Mouse (Mus musculus): ENCODE results near the gene Lipi.
A peak's percentile ranks its signal among the peaks of the same experiment; 100 is the strongest.

Lipi gene

GRCm38 (mm10) chr16:75585961-75586360 lies at the start of gene Lipi:
TSS of gene Lipi (minus strand) at chr16:75586061.
- no peak for DNase-seq

DNA sequence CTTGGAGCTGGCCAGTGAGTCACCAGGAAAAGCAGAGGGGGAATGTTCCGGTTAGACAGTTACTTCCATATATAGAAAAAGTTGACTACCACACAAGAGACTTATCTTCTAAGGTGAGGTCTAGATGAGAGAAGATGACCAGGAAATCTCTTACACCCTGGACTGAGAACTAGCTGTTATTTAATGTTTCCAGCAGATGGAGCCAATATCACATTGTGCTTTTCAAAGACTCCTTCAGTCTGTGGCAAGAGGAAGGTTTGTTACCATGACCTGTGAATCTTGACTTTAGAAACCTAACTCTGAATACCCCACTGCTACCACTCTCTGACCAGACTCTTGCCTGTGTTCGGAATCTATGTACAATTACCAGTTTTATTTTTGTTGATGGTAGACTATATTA lies 42.0 kb upstream of the Lipi start:
- no peak for DNase-seq

- peak; percentile 75 for DNase-seq
Observed at GRCm38 (mm10) chr16:75617651-75618349, 31.9 kb upstream of the Lipi start.

DNA sequence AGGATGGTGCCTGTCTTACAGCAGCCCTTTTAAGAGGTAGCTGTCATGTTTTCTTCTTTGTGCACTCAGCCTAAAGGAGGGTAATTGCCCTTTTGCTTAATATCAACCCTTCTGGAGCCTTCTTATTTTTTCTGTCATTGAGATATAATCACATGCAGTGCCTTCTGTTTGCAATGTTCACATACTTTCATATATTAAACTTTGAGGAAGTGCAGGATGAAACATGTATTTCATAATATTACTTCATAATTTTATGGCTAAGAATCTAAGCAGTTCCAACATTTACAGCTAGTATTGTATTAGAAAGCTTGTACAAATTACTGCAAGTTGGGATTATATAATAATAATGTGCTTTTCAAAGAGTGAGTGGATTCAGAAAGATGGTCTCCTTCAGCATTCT lies 26.7 kb upstream of the Lipi start:
- no peak for DNase-seq

GRCm38 (mm10) chr16:75606415-75606814 lies 20.6 kb upstream of the Lipi start:
- DNase-seq, result no peak

- no peak for DNase-seq
Observed at GRCm38 (mm10) chr16:75593501-75594183, 7.8 kb upstream of the Lipi start.

GRCm38 (mm10) chr16:75592671-75593500 lies 7.0 kb upstream of the Lipi start, which contains the start of gene Rbm11:
TSS of gene Rbm11 (plus strand) at chr16:75592844.
- peak; percentile 86 for DNase-seq

DNA sequence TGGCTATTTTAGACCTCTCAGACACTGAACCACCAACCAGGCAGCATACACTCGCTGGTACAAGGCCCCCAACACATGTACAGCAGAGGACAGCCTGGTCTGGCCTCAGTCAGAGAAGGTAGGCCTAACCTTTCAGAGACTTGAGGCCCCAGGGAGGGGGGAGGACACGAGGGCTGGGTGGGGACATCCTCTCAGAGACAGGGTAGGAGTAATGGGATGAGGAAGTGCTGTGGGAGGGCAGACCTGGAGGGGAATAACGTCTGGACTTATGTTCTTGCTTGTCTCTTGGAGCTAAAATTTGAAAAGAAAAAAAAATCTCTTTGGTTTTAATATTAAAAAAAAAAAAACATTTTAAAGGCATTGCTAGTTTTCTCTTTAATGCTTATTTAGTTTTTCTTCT lies 605 bp upstream of the Lipi start:
- no peak for DNase-seq

- DNase-seq, result no peak
Observed at GRCm38 (mm10) chr16:75582279-75582678, 3.6 kb downstream of the Lipi start.

DNA sequence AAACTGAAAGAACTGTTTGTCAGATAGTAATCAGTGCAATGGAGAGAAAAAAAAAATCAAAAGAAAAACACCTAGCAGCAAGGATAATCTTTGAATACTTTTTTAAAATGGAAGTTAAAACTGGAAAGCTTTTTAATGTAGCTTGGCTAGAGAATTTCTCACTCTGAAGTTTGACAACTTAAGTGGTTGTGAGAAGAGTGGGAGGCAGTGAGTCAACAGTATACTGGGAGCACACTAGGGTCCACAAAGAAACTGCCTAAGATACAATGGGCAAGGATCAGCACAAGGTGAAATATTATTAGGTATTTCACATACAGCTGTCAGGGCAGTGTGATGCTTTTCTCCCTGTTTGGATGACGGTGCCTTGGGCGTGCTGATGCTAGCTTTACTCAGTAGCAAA lies 23.0 kb downstream of the Lipi start:
- DNase-seq, result no peak

- no peak for DNase-seq
Observed at GRCm38 (mm10) chr16:75545310-75545709, 40.6 kb downstream of the Lipi start.

GRCm38 (mm10) chr16:75537784-75538565 lies 47.9 kb downstream of the Lipi start:
- no peak for DNase-seq

DNA sequence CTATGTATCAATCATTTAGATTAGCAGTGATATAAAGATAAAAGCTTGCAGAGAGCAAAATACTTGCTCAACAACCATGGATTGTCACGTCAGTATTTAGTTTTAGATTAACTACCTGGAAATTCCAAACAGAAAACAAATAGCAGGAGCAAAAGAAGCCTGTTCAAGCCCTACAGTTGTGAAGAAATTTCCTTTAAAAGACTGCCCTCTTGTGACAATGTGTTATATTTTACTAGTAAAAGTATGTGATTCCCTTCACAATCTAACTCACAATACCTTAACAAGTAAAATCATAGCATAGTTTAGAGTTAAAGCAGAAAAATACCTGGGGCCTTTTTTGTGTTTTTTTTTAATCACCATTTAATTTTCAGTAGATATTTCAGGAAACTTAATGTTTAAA lies 54.2 kb downstream of the Lipi start:
- peak; percentile 6 for DNase-seq

DNA sequence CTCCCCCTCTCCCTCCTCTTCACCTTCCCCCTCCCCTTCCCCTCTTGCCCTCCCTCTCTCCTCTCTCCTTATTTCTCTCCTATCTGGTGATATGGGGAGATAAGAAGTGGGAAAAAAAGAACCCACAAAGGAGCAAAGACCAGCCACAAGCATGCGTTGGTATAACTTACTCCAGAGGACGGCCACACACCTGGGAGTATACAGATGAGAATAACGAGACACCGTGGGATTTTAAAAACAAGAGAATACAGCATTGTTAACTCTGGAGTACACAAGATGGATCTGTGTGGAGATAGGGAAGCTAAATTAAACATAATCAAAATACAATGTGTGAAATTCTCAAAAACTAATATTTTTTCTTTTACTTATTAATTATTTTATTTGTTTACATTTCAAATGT lies 89.3 kb downstream of the Lipi start:
- DNase-seq, result no peak
